Mouse (Mus musculus): ENCODE data around the gene Zbtb38. TPM values are rescaled to one million over a fixed set of nuclear protein-coding genes. Genes with fewer than 3 reads are reported as not detected.

Zbtb38 gene
- 19.7 and 21.1 TPM in 2 replicates for polyA plus RNA-seq (2016; fragmentation: Nextera tagmentation; extraction: Ambion mirVana)

GRCm38 (mm10) chr9:96752603-96753114 lies at the start of gene Zbtb38:
Zbtb38 (minus strand) TSS chr9:96752831.
- Histone ChIP-seq H3K9ac (no peak within 1 kb of the TSS), H3K9me3 (no peaks in the 10 kb centered on the region), H3K27me3 (replicated peaks) (no peaks in the 10 kb centered on the region), H3K4me2 (replicated peaks) (0 out of 2 replicates have a peak within 1 kb of the TSS, but pooled peaks have one; percentile 5), H3K4me3 (no peak within 1 kb of the TSS), H3K27ac (no peak within 1 kb of the TSS), H3K36me3 (no peaks in the 10 kb centered on the region), H3K4me1 (no peaks in the 10 kb centered on the region)
- WGBS: 47% methylated on average over 15 of the region's 15 CpGs
- peak; percentile 48; the same call in 1 of the 2 replicates for ATAC-seq (ENCODE audit: low FRiP score, low read depth)

GRCm38 (mm10) chr9:96800131-96800825 lies 47.6 kb upstream of the Zbtb38 start:
- H3K4me3 ChIP-seq: no peak overlapping the region
- no peak overlapping the region for H3K9ac ChIP-seq
- no peaks in the 10 kb centered on the region for H3K36me3 ChIP-seq
- ATAC-seq (ENCODE audit: low FRiP score, low read depth): no peak
- no peaks in the 10 kb centered on the region for H3K9me3 ChIP-seq
- no peak overlapping the region for H3K4me2 ChIP-seq (replicated peaks)
- no peaks in the 10 kb centered on the region for H3K27me3 ChIP-seq (replicated peaks)
- WGBS: 44% methylated on average over 5 of the region's 5 CpGs
- H3K27ac ChIP-seq: no peak overlapping the region
- peaks cover 3% of the 10 kb centered on the region; the same call in 1 of the 2 replicates for H3K4me1 ChIP-seq

- Histone ChIP-seq H3K4me1 (peaks cover 3% of the 10 kb centered on the region; the same call in 1 of the 2 replicates), H3K9me3 (no peaks in the 10 kb centered on the region), H3K27ac (no peak overlapping the region), H3K4me2 (replicated peaks) (no peak overlapping the region), H3K36me3 (no peaks in the 10 kb centered on the region), H3K9ac (no peak overlapping the region), H3K27me3 (replicated peaks) (no peaks in the 10 kb centered on the region), H3K4me3 (no peak overlapping the region)
- 98% methylated on average over 3 of the region's 3 CpGs for WGBS
- ATAC-seq (ENCODE audit: low FRiP score, low read depth): no peak
These were observed 44.7 kb upstream of the Zbtb38 start for GRCm38 (mm10) chr9:96797311-96797710.

- peak overlapping the region; percentile 56 for H3K9ac ChIP-seq
These were observed 42.8 kb upstream of the Zbtb38 start for GRCm38 (mm10) chr9:96795399-96795928.

GRCm38 (mm10) chr9:96794601-96795000 lies 42.0 kb upstream of the Zbtb38 start:
- Histone ChIP-seq H3K36me3 (no peaks in the 10 kb centered on the region), H3K27ac (no peak overlapping the region), H3K9me3 (no peaks in the 10 kb centered on the region), H3K4me3 (no peak overlapping the region), H3K27me3 (replicated peaks) (no peaks in the 10 kb centered on the region), H3K4me1 (no peaks in the 10 kb centered on the region), H3K9ac (no peak overlapping the region), H3K4me2 (replicated peaks) (no peak overlapping the region)
- WGBS: 87% methylated on average over 2 of the region's 2 CpGs
- no peak for ATAC-seq (ENCODE audit: low FRiP score, low read depth)

More at GRCm38 (mm10) chr9:96795399-96795928, 42.8 kb upstream of the Zbtb38 start:
- Histone ChIP-seq H3K27me3 (replicated peaks) (no peaks in the 10 kb centered on the region), H3K36me3 (no peaks in the 10 kb centered on the region), H3K4me2 (replicated peaks) (peak overlapping the region; percentile 65), H3K27ac (no peak overlapping the region), H3K9me3 (no peaks in the 10 kb centered on the region), H3K4me3 (peak overlapping the region; percentile 43), H3K4me1 (no peaks in the 10 kb centered on the region)
- peak; percentile 88 for ATAC-seq (ENCODE audit: low FRiP score, low read depth)
- 17% methylated on average over 10 of the region's 10 CpGs for WGBS

GRCm38 (mm10) chr9:96792543-96792942 lies 39.9 kb upstream of the Zbtb38 start:
- 82% methylated on average over 2 of the region's 2 CpGs for WGBS
- no peaks in the 10 kb centered on the region for H3K4me1 ChIP-seq
- H3K9me3 ChIP-seq: no peaks in the 10 kb centered on the region
- no peaks in the 10 kb centered on the region for H3K27me3 ChIP-seq (replicated peaks)
- H3K27ac ChIP-seq: no peak overlapping the region
- H3K9ac ChIP-seq: no peak overlapping the region
- ATAC-seq (ENCODE audit: low FRiP score, low read depth): no peak
- no peak overlapping the region for H3K4me3 ChIP-seq
- H3K4me2 ChIP-seq (replicated peaks): no peak overlapping the region
- no peaks in the 10 kb centered on the region for H3K36me3 ChIP-seq

GRCm38 (mm10) chr9:96790389-96791007 lies 37.9 kb upstream of the Zbtb38 start:
- Histone ChIP-seq H3K36me3 (no peaks in the 10 kb centered on the region), H3K9me3 (no peaks in the 10 kb centered on the region), H3K4me2 (replicated peaks) (no peak overlapping the region), H3K4me3 (no peak overlapping the region), H3K4me1 (no peaks in the 10 kb centered on the region), H3K27me3 (replicated peaks) (no peaks in the 10 kb centered on the region), H3K27ac (no peak overlapping the region), H3K9ac (no peak overlapping the region)
- ATAC-seq (ENCODE audit: low FRiP score, low read depth): no peak
- WGBS: 55% methylated on average over 4 of the region's 4 CpGs

GRCm38 (mm10) chr9:96789906-96790305 lies 37.3 kb upstream of the Zbtb38 start:
- Histone ChIP-seq H3K4me3 (no peak overlapping the region), H3K4me1 (no peaks in the 10 kb centered on the region), H3K27me3 (replicated peaks) (no peaks in the 10 kb centered on the region), H3K9ac (no peak overlapping the region), H3K36me3 (no peaks in the 10 kb centered on the region), H3K4me2 (replicated peaks) (no peak overlapping the region), H3K9me3 (no peaks in the 10 kb centered on the region), H3K27ac (no peak overlapping the region)
- no peak for ATAC-seq (ENCODE audit: low FRiP score, low read depth)
- 74% methylated on average over 3 of the region's 3 CpGs for WGBS

GRCm38 (mm10) chr9:96787797-96788196 lies 35.2 kb upstream of the Zbtb38 start:
- Histone ChIP-seq H3K27me3 (replicated peaks) (no peaks in the 10 kb centered on the region), H3K4me3 (no peak overlapping the region), H3K9ac (no peak overlapping the region), H3K9me3 (no peaks in the 10 kb centered on the region), H3K4me1 (no peaks in the 10 kb centered on the region), H3K36me3 (no peaks in the 10 kb centered on the region), H3K27ac (no peak overlapping the region), H3K4me2 (replicated peaks) (no peak overlapping the region)
- WGBS: 80% methylated on average over 10 of the region's 10 CpGs
- ATAC-seq (ENCODE audit: low FRiP score, low read depth): no peak

GRCm38 (mm10) chr9:96785871-96786342 lies 33.3 kb upstream of the Zbtb38 start:
- no peak overlapping the region for H3K27ac ChIP-seq
- no peaks in the 10 kb centered on the region for H3K9me3 ChIP-seq
- H3K27me3 ChIP-seq (replicated peaks): no peaks in the 10 kb centered on the region
- H3K4me2 ChIP-seq (replicated peaks): no peak overlapping the region
- WGBS: 48% methylated on average over 9 of the region's 9 CpGs
- no peaks in the 10 kb centered on the region for H3K36me3 ChIP-seq
- no peaks in the 10 kb centered on the region for H3K4me1 ChIP-seq
- H3K9ac ChIP-seq: no peak overlapping the region
- no peak overlapping the region for H3K4me3 ChIP-seq
- ATAC-seq (ENCODE audit: low FRiP score, low read depth): no peak

- H3K9ac ChIP-seq: no peak overlapping the region
- no peaks in the 10 kb centered on the region for H3K36me3 ChIP-seq
- H3K9me3 ChIP-seq: no peaks in the 10 kb centered on the region
- H3K27me3 ChIP-seq (replicated peaks): no peaks in the 10 kb centered on the region
- 86% methylated on average over 3 of the region's 3 CpGs for WGBS
- no peak overlapping the region for H3K4me2 ChIP-seq (replicated peaks)
- no peak overlapping the region for H3K4me3 ChIP-seq
- H3K4me1 ChIP-seq: no peaks in the 10 kb centered on the region
- ATAC-seq (ENCODE audit: low FRiP score, low read depth): no peak
- H3K27ac ChIP-seq: no peak overlapping the region
These were observed 32.6 kb upstream of the Zbtb38 start for GRCm38 (mm10) chr9:96785187-96785586.

- no peaks in the 10 kb centered on the region for H3K36me3 ChIP-seq
- no peak overlapping the region for H3K27ac ChIP-seq
- no peaks in the 10 kb centered on the region for H3K9me3 ChIP-seq
- no peaks in the 10 kb centered on the region for H3K4me1 ChIP-seq
- H3K4me2 ChIP-seq (replicated peaks): no peak overlapping the region
- H3K9ac ChIP-seq: no peak overlapping the region
- ATAC-seq (ENCODE audit: low FRiP score, low read depth): no peak
- no peak overlapping the region for H3K4me3 ChIP-seq
- 91% methylated on average over 9 of the region's 9 CpGs for WGBS
- no peaks in the 10 kb centered on the region for H3K27me3 ChIP-seq (replicated peaks)
These were observed 31.0 kb upstream of the Zbtb38 start for GRCm38 (mm10) chr9:96783667-96784066.
